Mouse (Mus musculus): ENCODE measurements around the gene Dctpp1. TPM values are rescaled to one million over a fixed set of nuclear protein-coding genes. Genes with fewer than 3 reads are reported as not detected.
A peak's percentile ranks its signal among the peaks of the same experiment; 100 is the strongest.

Gene Dctpp1
- polyA plus RNA-seq, 1 experiment from 2014 or later = 96.8 TPM

GRCm38 (mm10) chr7:127296786-127297555 lies 36.5 kb upstream of the Dctpp1 start:
- no peak for TF ChIP-seq EP300 (IDR thresholded peaks at IDR 0.05; ENCODE audit: low read depth)
- TF ChIP-seq CTCF (IDR thresholded peaks at IDR 0.05; ENCODE audit: low read depth) = no peak
- H3K9me3 ChIP-seq (ENCODE audit: low read length) = no peaks in the 10 kb centered on the region
- no peak for DNase-seq
- ATAC-seq = peak; percentile 36; the same call in 1 of the 2 replicates
- H3K9ac ChIP-seq (replicated peaks) = no peak overlapping the region
- 63% methylated on average over 5 of the region's 5 CpGs for WGBS (ENCODE audit: insufficient replicate concordance)
- no peaks in the 10 kb centered on the region for H3K36me3 ChIP-seq (replicated peaks; ENCODE audit: insufficient read depth, low read length)
- peak overlapping the region; percentile 61; the same call in 1 of the 2 replicates for H3K27ac ChIP-seq (ENCODE audit: low read depth)
- no peaks in the 10 kb centered on the region for H3K27me3 ChIP-seq (ENCODE audit: insufficient read depth, low read length)
- H3K4me2 ChIP-seq (ENCODE audit: low read depth, low read length) = peak overlapping the region; percentile 44
- peak overlapping the region; percentile 16 for H3K4me3 ChIP-seq (ENCODE audit: low read depth, low read length)
- H3K4me1 ChIP-seq (ENCODE audit: insufficient read depth) = no peaks in the 10 kb centered on the region

DNA sequence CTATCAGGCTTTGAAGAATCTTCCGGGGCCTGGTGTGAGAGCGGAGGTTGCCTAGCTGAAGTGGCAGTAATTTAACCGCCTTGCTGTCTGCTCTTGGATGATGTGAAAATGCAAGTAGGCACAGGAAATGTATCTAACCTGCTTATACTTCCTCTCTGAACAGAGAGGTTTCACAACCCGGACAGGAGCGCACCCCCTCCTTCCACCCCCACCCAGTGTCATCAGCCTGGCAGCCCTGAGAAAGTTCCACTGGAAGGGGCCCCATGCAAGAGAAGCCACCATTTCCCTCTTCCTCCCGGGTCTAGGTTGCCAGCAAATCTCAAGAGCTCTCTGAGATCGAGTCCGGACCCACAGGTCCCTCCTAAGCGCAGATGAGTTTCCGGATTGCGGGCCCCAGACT lies 35.6 kb upstream of the Dctpp1 start, which contains the start of gene Itgal:
Gene Itgal (plus strand): TSS at position 163 of the 400 bp plus-strand sequence.
- Histone ChIP-seq H3K4me3 (ENCODE audit: low read depth, low read length) (peak within 1 kb of the TSS; percentile 16), H3K27me3 (ENCODE audit: insufficient read depth, low read length) (no peaks in the 10 kb centered on the region), H3K9ac (replicated peaks) (no peak within 1 kb of the TSS; the same call in 1 of the 2 replicates), H3K36me3 (replicated peaks; ENCODE audit: insufficient read depth, low read length) (no peaks in the 10 kb centered on the region), H3K4me2 (ENCODE audit: low read depth, low read length) (peak within 1 kb of the TSS; percentile 44), H3K4me1 (ENCODE audit: insufficient read depth) (no peaks in the 10 kb centered on the region), H3K27ac (ENCODE audit: low read depth) (peak within 1 kb of the TSS; percentile 61), H3K9me3 (ENCODE audit: low read length) (no peaks in the 10 kb centered on the region)
- ATAC-seq (peak; percentile 62; the same call in 1 of the 2 replicates), DNase-seq (peak; percentile 62)
- 29% methylated on average over 11 of the region's 11 CpGs for WGBS (ENCODE audit: insufficient replicate concordance)
- TF ChIP-seq CTCF (IDR thresholded peaks at IDR 0.05; ENCODE audit: low read depth) = no peak
- TF ChIP-seq EP300 (IDR thresholded peaks at IDR 0.05; ENCODE audit: low read depth) = no peak

GRCm38 (mm10) chr7:127290142-127290541 lies 29.6 kb upstream of the Dctpp1 start:
- no peaks in the 10 kb centered on the region for H3K36me3 ChIP-seq (replicated peaks; ENCODE audit: insufficient read depth, low read length)
- 31% methylated on average over 8 of the region's 8 CpGs for whole genome bisulfite sequencing (ENCODE audit: insufficient replicate concordance)
- TF ChIP-seq CTCF (IDR thresholded peaks at IDR 0.05; ENCODE audit: low read depth) (no peak), EP300 (IDR thresholded peaks at IDR 0.05; ENCODE audit: low read depth) (no peak)
- H3K4me2 ChIP-seq (ENCODE audit: low read depth, low read length) = 0 out of 2 replicates have a peak overlapping the region, but pooled peaks have one; percentile 26
- no peaks in the 10 kb centered on the region for H3K27me3 ChIP-seq (ENCODE audit: insufficient read depth, low read length)
- peaks cover 12% of the 10 kb centered on the region for H3K4me1 ChIP-seq (ENCODE audit: insufficient read depth)
- ATAC-seq (no peak), DNase-seq (no peak)
- peak overlapping the region; percentile 48; the same call in 1 of the 2 replicates for H3K27ac ChIP-seq (ENCODE audit: low read depth)
- H3K9me3 ChIP-seq (ENCODE audit: low read length) = no peaks in the 10 kb centered on the region
- H3K9ac ChIP-seq (replicated peaks) = no peak overlapping the region
- no peak overlapping the region for H3K4me3 ChIP-seq (ENCODE audit: low read depth, low read length)

DNA sequence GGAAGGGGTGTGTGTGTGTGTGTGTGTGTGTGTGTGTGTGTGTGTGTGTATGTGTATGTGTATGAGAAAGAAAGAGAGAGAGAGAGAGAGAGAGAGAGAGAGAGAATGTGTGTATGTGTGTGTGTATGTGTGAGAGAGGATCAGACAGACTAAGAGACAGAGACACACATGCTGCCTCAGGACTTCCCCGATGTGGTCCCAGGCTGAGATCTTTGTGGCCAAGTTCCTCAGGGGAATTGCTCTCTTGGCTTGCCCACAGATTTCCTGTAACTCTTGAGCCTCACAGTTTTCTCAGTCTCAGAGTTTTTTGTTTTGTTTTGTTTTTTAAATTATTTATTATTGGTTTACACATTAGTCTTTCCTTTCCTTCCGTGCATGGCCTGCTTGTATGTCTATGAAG lies 28.8 kb upstream of the Dctpp1 start:
- Histone ChIP-seq H3K4me1 (ENCODE audit: insufficient read depth) (peaks cover 12% of the 10 kb centered on the region), H3K27ac (ENCODE audit: low read depth) (no peak overlapping the region), H3K27me3 (ENCODE audit: insufficient read depth, low read length) (no peaks in the 10 kb centered on the region), H3K36me3 (replicated peaks; ENCODE audit: insufficient read depth, low read length) (no peaks in the 10 kb centered on the region), H3K9me3 (ENCODE audit: low read length) (no peaks in the 10 kb centered on the region), H3K9ac (replicated peaks) (no peak overlapping the region), H3K4me2 (ENCODE audit: low read depth, low read length) (no peak overlapping the region), H3K4me3 (ENCODE audit: low read depth, low read length) (no peak overlapping the region)
- 55% methylated on average over 2 of the region's 2 CpGs for WGBS (ENCODE audit: insufficient replicate concordance)
- no peak for DNase-seq
- ATAC-seq = no peak
- TF ChIP-seq EP300 (IDR thresholded peaks at IDR 0.05; ENCODE audit: low read depth) (no peak), CTCF (IDR thresholded peaks at IDR 0.05; ENCODE audit: low read depth) (no peak)

DNA sequence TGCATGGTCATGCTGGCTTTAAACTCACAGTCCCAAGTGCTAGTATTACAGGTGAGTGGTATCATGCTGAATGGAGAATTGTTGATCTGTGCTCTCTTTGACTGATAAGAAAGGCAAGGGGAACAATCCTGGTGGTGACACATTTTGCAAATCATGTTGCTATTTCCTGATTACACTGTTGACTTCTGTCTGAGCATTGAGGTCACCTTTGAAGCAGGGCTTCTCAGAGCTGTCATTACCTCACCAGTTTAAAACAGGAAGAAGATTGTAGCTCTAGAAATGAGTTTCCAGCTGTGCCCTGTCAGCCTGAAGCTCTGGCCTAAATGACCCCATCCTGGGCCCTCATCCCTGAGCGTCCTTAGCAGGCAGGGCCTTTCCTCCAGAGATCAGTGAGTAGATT lies 27.4 kb upstream of the Dctpp1 start:
- H3K27ac ChIP-seq (ENCODE audit: low read depth) = no peak overlapping the region
- ATAC-seq = peak; percentile 44; the same call in 1 of the 2 replicates

GRCm38 (mm10) chr7:127285154-127285553 lies 24.6 kb upstream of the Dctpp1 start:
- no peaks in the 10 kb centered on the region for H3K9me3 ChIP-seq (ENCODE audit: low read length)
- no peaks in the 10 kb centered on the region for H3K36me3 ChIP-seq (replicated peaks; ENCODE audit: insufficient read depth, low read length)
- WGBS (ENCODE audit: insufficient replicate concordance) = 36% methylated on average over 7 of the region's 10 CpGs
- DNase-seq = no peak
- ATAC-seq = peak; percentile 67
- peaks cover 13% of the 10 kb centered on the region for H3K4me1 ChIP-seq (ENCODE audit: insufficient read depth)
- no peak for TF ChIP-seq EP300 (IDR thresholded peaks at IDR 0.05; ENCODE audit: low read depth)
- TF ChIP-seq CTCF (IDR thresholded peaks at IDR 0.05; ENCODE audit: low read depth) = no peak
- H3K27me3 ChIP-seq (ENCODE audit: insufficient read depth, low read length) = no peaks in the 10 kb centered on the region
- no peak overlapping the region for H3K4me2 ChIP-seq (ENCODE audit: low read depth, low read length)
- H3K9ac ChIP-seq (replicated peaks) = no peak overlapping the region
- H3K4me3 ChIP-seq (ENCODE audit: low read depth, low read length) = no peak overlapping the region
- H3K27ac ChIP-seq (ENCODE audit: low read depth) = no peak overlapping the region

More for the DNA sequence above, 27.4 kb upstream of the Dctpp1 start:
- no peaks in the 10 kb centered on the region for H3K9me3 ChIP-seq (ENCODE audit: low read length)
- no peak overlapping the region for H3K4me2 ChIP-seq (ENCODE audit: low read depth, low read length)
- H3K9ac ChIP-seq (replicated peaks) = no peak overlapping the region
- no peaks in the 10 kb centered on the region for H3K36me3 ChIP-seq (replicated peaks; ENCODE audit: insufficient read depth, low read length)
- peaks cover 12% of the 10 kb centered on the region for H3K4me1 ChIP-seq (ENCODE audit: insufficient read depth)
- H3K4me3 ChIP-seq (ENCODE audit: low read depth, low read length) = no peak overlapping the region
- 70% methylated on average over 1 of the region's 1 CpGs for WGBS (ENCODE audit: insufficient replicate concordance)
- DNase-seq = no peak
- H3K27me3 ChIP-seq (ENCODE audit: insufficient read depth, low read length) = no peaks in the 10 kb centered on the region
- no peak for TF ChIP-seq CTCF (IDR thresholded peaks at IDR 0.05; ENCODE audit: low read depth)
- no peak for TF ChIP-seq EP300 (IDR thresholded peaks at IDR 0.05; ENCODE audit: low read depth)

Measured in liver, postnatal 0 days (tissue).